Mouse (Mus musculus) limb, embryonic 11.5 days (tissue): Measurements from ENCODE around the gene Peak1. TPM values are rescaled to one million over a fixed set of nuclear protein-coding genes. Genes with fewer than 3 reads are reported as not detected.

Experiments
- ATAC-seq: fragments of 200-750 bp; cut with Nextera tagmentation; 2 replicates; pipeline ENCODE4 v1.8.0; 2017; ENCODE audit warnings: low read depth; ENCODE audit not compliant: insufficient number of reproducible peaks, low FRiP score, low TSS enrichment
- DNase-seq: peaks from one replicate; pipeline ENCODE4 v3.0.0-alpha.2; 2015; ENCODE audit warnings: low spot score
- H3K27ac ChIP-seq: fragments of 300-500 bp; sonication (generic); replicated peaks from 2 replicates; pipeline ENCODE4 v1.5.1; 2014; ENCODE audit warnings: low read depth, mild to moderate bottlenecking, low read length
- H3K27me3 ChIP-seq: fragments of 300-500 bp; sonication (generic); 2 replicates; pipeline ENCODE4 v1.6.1; 2014; ENCODE audit warnings: mild to moderate bottlenecking, low read length, mixed read lengths; ENCODE audit not compliant: control insufficient read depth, insufficient read depth
- H3K36me3 ChIP-seq: fragments of 300-500 bp; sonication (generic); 2 replicates; pipeline ENCODE4 v1.6.1; 2014; ENCODE audit warnings: mild to moderate bottlenecking, low read length, moderate library complexity, mixed read lengths; ENCODE audit not compliant: control insufficient read depth, insufficient read depth
- H3K4me1 ChIP-seq: fragments of 300-500 bp; sonication (generic); 2 replicates; pipeline ENCODE4 v1.6.1; 2014; ENCODE audit warnings: low read length, mixed read lengths; ENCODE audit not compliant: control insufficient read depth, insufficient read depth
- H3K4me2 ChIP-seq: fragments of 300-500 bp; sonication (generic); 2 replicates; pipeline ENCODE4 v1.6.1; 2014; ENCODE audit warnings: low read depth, mild to moderate bottlenecking, moderate library complexity; ENCODE audit not compliant: severe bottlenecking
- H3K4me3 ChIP-seq: fragments of 300-500 bp; sonication (generic); 2 replicates; pipeline ENCODE4 v1.5.1; 2014; ENCODE audit warnings: low read depth, low read length
- H3K9ac ChIP-seq: fragments of 300-500 bp; sonication (generic); 2 replicates; pipeline ENCODE4 v1.6.1; 2014; ENCODE audit warnings: mild to moderate bottlenecking, low read length
- H3K9me3 ChIP-seq: fragments of 300-500 bp; sonication (generic); 2 replicates; pipeline ENCODE4 v1.6.1; 2016; ENCODE audit warnings: low read length; ENCODE audit not compliant: control insufficient read depth
- WGBS: fragments of 180-500 bp; shearing (Covaris S2); extraction: QIAGEN DNeasy Blood & Tissue Kit; methylation state at CpG from one replicate; pipeline ENCODE4 v1.1.7; 2014; 5-methylcytosine and 5-hydroxymethylcytosine counted together
- polyA plus RNA-seq: library from polyadenylated mRNA; unstranded; fragments of >200 nt; fragmentation: Nextera tagmentation; extraction: Ambion mirVana; gene quantifications from 2 replicates; pipeline ENCODE4 v1.2.1, GENCODE M21; 2014

Peak1 gene
- polyA plus RNA-seq, 1 experiment from 2014 or later, result 7.5 TPM

DNA sequence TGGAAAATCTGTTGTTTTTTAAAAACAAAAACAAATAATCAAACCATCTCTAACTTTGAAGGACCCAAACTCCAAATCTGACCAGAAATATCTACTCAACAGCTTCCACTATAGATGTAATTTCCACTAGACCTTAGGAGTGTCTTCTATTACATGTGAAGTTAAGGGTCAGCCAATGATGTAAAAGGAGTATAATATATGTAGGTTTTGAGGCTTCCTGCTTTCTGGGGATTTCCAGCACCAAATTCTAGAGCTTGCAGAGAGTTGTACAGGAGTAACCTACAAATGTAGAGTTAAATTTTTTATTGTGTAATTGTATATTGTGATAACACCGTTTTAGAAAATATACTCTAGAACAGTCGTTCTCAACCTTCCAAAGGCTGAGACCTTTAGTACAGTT is 96.6 kb downstream of the Peak1 start:
- DNase-seq (no peak), ATAC-seq (no peak)
- Histone ChIP-seq H3K27me3 (no peaks in the 10 kb centered on the region), H3K4me3 (no peak overlapping the region), H3K27ac (no peak overlapping the region), H3K4me1 (peaks cover 3% of the 10 kb centered on the region; the same call in 1 of the 2 replicates), H3K4me2 (no peak overlapping the region), H3K9me3 (peaks cover 4% of the 10 kb centered on the region), H3K9ac (no peak overlapping the region), H3K36me3 (no peaks in the 10 kb centered on the region)
- 91% methylated on average over 2 of the region's 2 CpGs for WGBS

DNA sequence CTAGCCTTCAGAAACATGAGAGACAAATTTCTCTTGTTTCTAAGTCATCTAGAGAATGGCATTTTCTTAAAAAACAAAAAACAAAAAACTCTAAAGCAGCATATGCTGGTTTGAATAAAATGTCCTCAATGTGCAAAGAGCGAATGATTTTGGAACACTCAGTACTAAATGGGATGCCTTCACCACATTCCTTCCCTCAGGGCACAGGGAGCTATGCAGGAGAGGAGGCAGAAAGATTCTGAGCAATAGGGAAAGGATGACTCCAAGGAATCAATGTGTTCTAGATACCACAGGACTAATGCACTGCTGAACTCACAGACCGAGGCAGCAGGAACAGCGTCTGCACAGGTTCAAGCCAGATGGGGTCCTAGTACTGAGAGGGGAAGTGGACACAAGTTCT is 103.5 kb downstream of the Peak1 start:
- H3K27ac ChIP-seq, result no peak overlapping the region
- H3K36me3 ChIP-seq, result no peaks in the 10 kb centered on the region
- no peaks in the 10 kb centered on the region for H3K27me3 ChIP-seq
- no peak overlapping the region for H3K9ac ChIP-seq
- 88% methylated on average over 3 of the region's 3 CpGs for WGBS
- H3K4me3 ChIP-seq, result no peak overlapping the region
- H3K4me2 ChIP-seq, result no peak overlapping the region
- no peaks in the 10 kb centered on the region for H3K4me1 ChIP-seq
- ATAC-seq (no peak), DNase-seq (no peak)
- H3K9me3 ChIP-seq, result peaks cover 4% of the 10 kb centered on the region

DNA sequence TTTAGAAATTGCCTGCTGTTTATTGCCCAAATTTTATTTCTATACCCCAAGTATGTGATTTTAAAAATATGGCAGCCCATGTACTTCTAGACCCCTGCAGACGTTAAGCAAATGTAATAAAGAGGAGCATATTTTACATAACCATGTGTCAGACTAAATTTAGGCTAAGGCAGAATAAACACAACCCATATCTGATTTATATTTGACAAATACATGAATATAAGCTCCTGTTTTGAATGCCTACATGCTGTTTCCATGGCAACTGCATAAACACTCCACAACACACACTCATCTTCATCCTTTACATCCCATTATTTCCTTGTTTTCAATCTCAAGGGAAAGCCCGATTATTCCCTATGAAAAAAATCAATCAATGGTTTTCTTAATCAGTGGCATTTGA is 108.8 kb downstream of the Peak1 start:
- 82% methylated on average over 2 of the region's 2 CpGs for WGBS
- Histone ChIP-seq H3K36me3 (no peaks in the 10 kb centered on the region), H3K9me3 (no peaks in the 10 kb centered on the region), H3K27ac (no peak overlapping the region), H3K27me3 (no peaks in the 10 kb centered on the region), H3K4me1 (no peaks in the 10 kb centered on the region), H3K4me2 (no peak overlapping the region), H3K4me3 (no peak overlapping the region), H3K9ac (no peak overlapping the region)
- DNase-seq (no peak), ATAC-seq (no peak)

DNA sequence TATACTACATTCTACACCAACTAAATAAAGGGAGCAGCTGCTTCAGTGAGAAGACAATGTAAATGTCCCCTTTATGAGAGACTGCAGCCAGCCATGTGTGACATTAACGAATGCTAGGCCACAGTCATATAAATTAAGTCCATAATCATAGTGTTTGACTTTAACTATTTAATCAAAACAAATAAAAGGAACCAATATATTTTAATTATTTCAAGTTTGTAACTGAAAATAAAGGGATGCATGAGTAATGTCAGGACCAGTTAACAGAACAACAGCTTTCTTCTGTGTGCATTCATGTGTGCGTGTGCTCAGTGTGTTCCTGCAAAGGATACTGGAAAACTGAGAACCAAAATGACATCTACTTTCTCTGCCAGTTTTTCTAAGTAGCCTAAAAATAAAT is 113.3 kb downstream of the Peak1 start:
- Histone ChIP-seq H3K4me1 (no peaks in the 10 kb centered on the region), H3K4me2 (no peak overlapping the region), H3K4me3 (no peak overlapping the region), H3K27me3 (no peaks in the 10 kb centered on the region), H3K9me3 (no peaks in the 10 kb centered on the region), H3K27ac (no peak overlapping the region), H3K36me3 (no peaks in the 10 kb centered on the region), H3K9ac (no peak overlapping the region)
- ATAC-seq, result no peak
- no peak for DNase-seq
- 87% methylated on average over 2 of the region's 2 CpGs for WGBS

DNA sequence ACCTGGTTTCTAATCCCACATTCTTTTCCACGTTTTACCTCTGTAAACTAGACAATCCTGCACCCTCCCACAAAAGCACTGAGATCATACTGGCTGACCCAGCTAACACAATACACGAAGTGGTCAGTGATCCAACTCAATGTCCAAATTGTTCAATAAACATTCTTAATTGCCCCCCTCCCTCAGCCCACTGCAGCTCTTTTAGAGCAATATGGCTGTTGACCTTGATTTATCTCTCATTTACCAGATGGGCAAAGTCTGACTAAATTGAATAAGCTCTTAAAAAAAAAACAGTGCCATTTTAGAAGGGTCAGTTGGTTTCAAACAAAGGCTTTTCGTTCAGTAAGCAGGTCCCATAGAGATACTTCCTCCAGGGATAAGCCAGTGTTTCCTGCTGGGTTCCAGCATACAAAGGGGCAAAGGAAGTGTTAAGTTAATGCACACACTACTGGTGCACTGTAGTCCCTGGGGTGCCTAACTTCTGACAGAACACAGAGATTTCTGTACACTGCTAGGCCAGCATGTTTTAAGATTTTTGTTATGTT is 114.9 kb downstream of the Peak1 start:
- Histone ChIP-seq H3K36me3 (no peaks in the 10 kb centered on the region), H3K4me2 (no peak overlapping the region), H3K9me3 (no peaks in the 10 kb centered on the region), H3K27ac (no peak overlapping the region), H3K4me1 (no peaks in the 10 kb centered on the region), H3K4me3 (no peak overlapping the region), H3K27me3 (no peaks in the 10 kb centered on the region), H3K9ac (no peak overlapping the region)
- 57% methylated on average over 3 of the region's 3 CpGs for WGBS
- ATAC-seq (no peak), DNase-seq (no peak)

DNA sequence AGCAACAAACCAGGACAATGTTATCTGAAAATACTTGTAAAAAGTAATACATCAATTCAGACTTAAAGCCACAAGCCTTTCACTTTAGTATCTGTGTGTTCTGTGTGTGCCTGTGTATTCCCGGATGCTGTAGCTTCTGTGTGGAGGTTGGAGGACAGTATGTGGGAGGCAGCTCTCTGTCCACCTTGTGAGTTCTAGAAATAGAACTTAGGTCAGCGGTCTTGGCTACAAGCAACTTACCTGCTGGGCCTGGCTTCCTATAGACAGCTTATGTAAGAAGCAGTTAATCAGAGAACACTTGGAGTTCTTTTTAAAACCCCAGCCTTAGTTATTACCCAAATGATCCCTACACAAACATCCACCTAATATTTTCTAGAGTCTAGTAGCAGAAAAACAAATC is 127.8 kb downstream of the Peak1 start:
- no peaks in the 10 kb centered on the region for H3K27me3 ChIP-seq
- H3K4me1 ChIP-seq, result no peaks in the 10 kb centered on the region
- no peak for DNase-seq
- ATAC-seq, result no peak
- no peak overlapping the region for H3K9ac ChIP-seq
- H3K36me3 ChIP-seq, result no peaks in the 10 kb centered on the region
- no peak overlapping the region for H3K27ac ChIP-seq
- no peak overlapping the region for H3K4me3 ChIP-seq
- H3K9me3 ChIP-seq, result no peaks in the 10 kb centered on the region
- H3K4me2 ChIP-seq, result no peak overlapping the region
- 95% methylated on average over 2 of the region's 2 CpGs for WGBS

DNA sequence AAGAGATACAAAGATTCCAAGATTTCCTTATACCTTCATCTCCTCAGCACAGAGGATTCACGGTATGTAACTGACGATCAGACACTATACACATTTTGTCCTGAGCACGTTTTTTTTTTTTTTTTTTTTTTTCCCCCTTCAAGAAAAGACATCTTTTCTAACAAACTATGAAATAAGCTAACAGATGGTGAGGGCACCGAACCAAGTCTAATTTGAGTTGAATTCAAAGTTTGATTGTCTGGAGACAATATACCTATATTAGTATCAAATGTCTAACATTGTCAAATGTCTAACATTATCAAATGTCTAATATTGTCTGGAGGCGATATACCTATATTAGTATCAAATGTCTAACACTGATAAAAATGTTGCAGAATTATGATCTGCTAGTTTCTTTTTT is 135.4 kb downstream of the Peak1 start:
- 89% methylated on average over 5 of the region's 5 CpGs for WGBS
- no peak overlapping the region for H3K27ac ChIP-seq
- no peaks in the 10 kb centered on the region for H3K9me3 ChIP-seq
- H3K4me1 ChIP-seq, result no peaks in the 10 kb centered on the region
- H3K9ac ChIP-seq, result no peak overlapping the region
- H3K4me3 ChIP-seq, result no peak overlapping the region
- DNase-seq, result no peak
- no peaks in the 10 kb centered on the region for H3K36me3 ChIP-seq
- H3K4me2 ChIP-seq, result no peak overlapping the region
- ATAC-seq, result no peak
- H3K27me3 ChIP-seq, result no peaks in the 10 kb centered on the region

DNA sequence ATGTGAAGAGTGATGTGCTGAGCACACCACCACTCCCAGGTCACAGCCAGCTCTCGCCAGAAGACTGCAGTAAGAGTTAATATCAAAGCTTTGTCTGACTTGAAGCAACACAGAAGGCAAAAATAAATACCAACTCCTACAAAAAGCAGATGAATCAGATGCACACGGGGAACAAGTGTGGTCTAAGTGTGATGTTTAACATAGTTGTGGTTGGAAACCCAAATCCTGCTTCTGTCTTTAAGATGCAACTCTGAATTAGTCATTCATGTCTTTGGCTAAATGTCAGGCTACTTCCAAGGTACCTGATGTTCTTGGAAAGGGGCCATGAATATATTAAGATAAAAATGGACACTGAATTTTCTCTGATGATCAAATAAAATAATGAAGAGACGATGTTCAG is 144.3 kb downstream of the Peak1 start:
- Histone ChIP-seq H3K4me3 (no peak overlapping the region), H3K9ac (no peak overlapping the region), H3K27ac (no peak overlapping the region), H3K9me3 (no peaks in the 10 kb centered on the region), H3K4me1 (no peaks in the 10 kb centered on the region), H3K27me3 (no peaks in the 10 kb centered on the region), H3K36me3 (no peaks in the 10 kb centered on the region), H3K4me2 (no peak overlapping the region)
- ATAC-seq (no peak), DNase-seq (no peak)
- WGBS, result 88% methylated on average over 3 of the region's 3 CpGs

DNA sequence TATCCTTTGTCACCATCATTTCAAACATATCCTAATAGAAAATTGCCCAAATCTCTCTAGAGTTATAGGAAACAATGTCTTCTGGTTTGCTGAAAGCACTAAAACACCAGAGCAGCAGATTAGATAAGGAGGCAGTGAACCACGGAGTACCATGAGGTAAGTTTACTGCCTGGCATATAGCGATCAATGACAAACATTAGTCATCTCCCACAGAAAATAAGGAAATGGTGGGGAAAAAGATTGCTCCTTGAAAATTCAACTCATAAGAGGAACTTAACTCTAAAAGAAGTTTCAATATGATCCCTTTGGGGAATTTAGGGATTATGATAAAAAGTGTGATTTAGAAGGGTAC is 145.6 kb downstream of the Peak1 start:
- no peak overlapping the region for H3K4me2 ChIP-seq
- DNase-seq, result no peak
- no peaks in the 10 kb centered on the region for H3K36me3 ChIP-seq
- H3K9me3 ChIP-seq, result no peaks in the 10 kb centered on the region
- H3K4me1 ChIP-seq, result no peaks in the 10 kb centered on the region
- H3K27ac ChIP-seq, result no peak overlapping the region
- no peak overlapping the region for H3K4me3 ChIP-seq
- no peak for ATAC-seq
- H3K27me3 ChIP-seq, result no peaks in the 10 kb centered on the region
- 85% methylated on average over 2 of the region's 2 CpGs for WGBS
- no peak overlapping the region for H3K9ac ChIP-seq
